Mouse (Mus musculus) lung, embryonic 16.5 days (tissue): ENCODE data around the gene F11r. TPM values are rescaled to one million over a fixed set of nuclear protein-coding genes. Genes with fewer than 3 reads are reported as not detected.

Experiments used
- ATAC-seq: fragments of 200-750 bp; cut with Nextera tagmentation; 2 replicates; pipeline ENCODE4 v1.8.0; 2017; ENCODE audit warnings: low read depth, mild to moderate bottlenecking, moderate library complexity
- H3K27ac ChIP-seq: fragments of 300-500 bp; sonication (generic); 2 replicates; pipeline ENCODE4 v1.5.1; 2014; ENCODE audit warnings: mild to moderate bottlenecking, control low read depth, low read length
- H3K27me3 ChIP-seq: fragments of 300-500 bp; sonication (generic); 2 replicates; pipeline ENCODE4 v1.6.1; 2014; ENCODE audit warnings: low read depth, low read length, mixed read lengths; ENCODE audit not compliant: control insufficient read depth, insufficient read depth
- H3K36me3 ChIP-seq: fragments of 300-500 bp; sonication (generic); 2 replicates; pipeline ENCODE4 v1.6.1; 2014; ENCODE audit warnings: low read length; ENCODE audit not compliant: control insufficient read depth, insufficient read depth
- H3K4me1 ChIP-seq: fragments of 300-500 bp; sonication (generic); replicated peaks from 2 replicates; pipeline ENCODE4 v1.6.1; 2014; ENCODE audit warnings: low read length, mixed read lengths; ENCODE audit not compliant: control insufficient read depth, insufficient read depth
- H3K4me2 ChIP-seq: fragments of 300-500 bp; sonication (generic); 2 replicates; pipeline ENCODE4 v1.6.1; 2014; ENCODE audit warnings: low read depth, low read length, control low read depth
- H3K4me3 ChIP-seq: fragments of 300-500 bp; sonication (generic); 2 replicates; pipeline ENCODE4 v1.5.1; 2014; ENCODE audit warnings: mild to moderate bottlenecking, low read length, control low read depth
- H3K9ac ChIP-seq: fragments of 300-500 bp; sonication (generic); 2 replicates; pipeline ENCODE4 v1.6.1; 2014; ENCODE audit warnings: low read length, control low read depth
- H3K9me3 ChIP-seq: fragments of 300-500 bp; sonication (generic); 2 replicates; pipeline ENCODE4 v1.6.1; 2016; ENCODE audit warnings: low read length; ENCODE audit not compliant: control insufficient read depth
- WGBS: fragments of 180-500 bp; shearing (Covaris S2); extraction: QIAGEN DNeasy Blood & Tissue Kit; methylation state at CpG from one replicate; pipeline ENCODE4 v1.1.7; 2014; 5-methylcytosine and 5-hydroxymethylcytosine counted together
- polyA plus RNA-seq: library from polyadenylated mRNA; unstranded; fragments of >200 nt; fragmentation: Nextera tagmentation; extraction: Ambion mirVana; gene quantifications from 2 replicates; pipeline ENCODE4 v1.2.1, GENCODE M21; 2015

F11r gene
- polyA plus RNA-seq, 1 experiment from 2014 or later, result 134 TPM

GRCm38 (mm10) chr1:171473506-171473905 lies 36.2 kb downstream of the F11r start:
- H3K36me3 ChIP-seq, result no peaks in the 10 kb centered on the region
- no peak for ATAC-seq
- peaks cover 9% of the 10 kb centered on the region; the same call in 1 of the 2 replicates for H3K4me1 ChIP-seq
- H3K9ac ChIP-seq, result no peak overlapping the region
- no peak overlapping the region for H3K4me2 ChIP-seq
- H3K4me3 ChIP-seq, result no peak overlapping the region
- no peaks in the 10 kb centered on the region for H3K9me3 ChIP-seq
- no peaks in the 10 kb centered on the region for H3K27me3 ChIP-seq
- H3K27ac ChIP-seq, result no peak overlapping the region
- 69% methylated on average over 4 of the region's 4 CpGs for WGBS

GRCm38 (mm10) chr1:171473920-171474640 lies 36.7 kb downstream of the F11r start:
- H3K4me3 ChIP-seq, result no peak overlapping the region
- H3K4me1 ChIP-seq, result peaks cover 13% of the 10 kb centered on the region; the same call in 1 of the 2 replicates
- no peak overlapping the region for H3K27ac ChIP-seq
- H3K36me3 ChIP-seq, result no peaks in the 10 kb centered on the region
- H3K9ac ChIP-seq, result no peak overlapping the region
- H3K9me3 ChIP-seq, result no peaks in the 10 kb centered on the region
- 51% methylated on average over 9 of the region's 9 CpGs for WGBS
- no peaks in the 10 kb centered on the region for H3K27me3 ChIP-seq
- ATAC-seq, result no peak
- H3K4me2 ChIP-seq, result no peak overlapping the region

GRCm38 (mm10) chr1:171477123-171477522 lies 39.8 kb downstream of the F11r start:
- 51% methylated on average over 8 of the region's 8 CpGs for WGBS
- Histone ChIP-seq H3K27me3 (no peaks in the 10 kb centered on the region), H3K4me1 (peaks cover 6% of the 10 kb centered on the region; the same call in 1 of the 2 replicates), H3K9ac (no peak overlapping the region), H3K9me3 (no peaks in the 10 kb centered on the region), H3K36me3 (no peaks in the 10 kb centered on the region), H3K4me2 (no peak overlapping the region), H3K4me3 (no peak overlapping the region), H3K27ac (peak overlapping the region; percentile 88; the same call in 1 of the 2 replicates)
- ATAC-seq, result no peak

GRCm38 (mm10) chr1:171477758-171478545 lies 40.6 kb downstream of the F11r start:
- peak overlapping the region; percentile 51 for H3K9ac ChIP-seq
- peak overlapping the region; percentile 88 for H3K27ac ChIP-seq
- no peaks in the 10 kb centered on the region for H3K27me3 ChIP-seq
- peaks cover 3% of the 10 kb centered on the region for H3K9me3 ChIP-seq
- peak; percentile 96 for ATAC-seq
- 37% methylated on average over 27 of the region's 27 CpGs for WGBS
- H3K4me1 ChIP-seq, result peaks cover 6% of the 10 kb centered on the region; the same call in 1 of the 2 replicates
- H3K4me3 ChIP-seq, result peak overlapping the region; percentile 35
- peak overlapping the region; percentile 46 for H3K4me2 ChIP-seq
- no peaks in the 10 kb centered on the region for H3K36me3 ChIP-seq

GRCm38 (mm10) chr1:171478968-171479367 lies 41.6 kb downstream of the F11r start:
- peaks cover 7% of the 10 kb centered on the region for H3K9me3 ChIP-seq
- peak overlapping the region; percentile 46; the same call in 1 of the 2 replicates for H3K4me2 ChIP-seq
- H3K36me3 ChIP-seq, result no peaks in the 10 kb centered on the region
- ATAC-seq, result peak; percentile 58
- no peak overlapping the region for H3K9ac ChIP-seq
- H3K4me1 ChIP-seq, result peaks cover 6% of the 10 kb centered on the region; the same call in 1 of the 2 replicates
- 40% methylated on average over 2 of the region's 2 CpGs for WGBS
- no peaks in the 10 kb centered on the region for H3K27me3 ChIP-seq
- no peak overlapping the region for H3K4me3 ChIP-seq
- peak overlapping the region; percentile 88 for H3K27ac ChIP-seq

DNA sequence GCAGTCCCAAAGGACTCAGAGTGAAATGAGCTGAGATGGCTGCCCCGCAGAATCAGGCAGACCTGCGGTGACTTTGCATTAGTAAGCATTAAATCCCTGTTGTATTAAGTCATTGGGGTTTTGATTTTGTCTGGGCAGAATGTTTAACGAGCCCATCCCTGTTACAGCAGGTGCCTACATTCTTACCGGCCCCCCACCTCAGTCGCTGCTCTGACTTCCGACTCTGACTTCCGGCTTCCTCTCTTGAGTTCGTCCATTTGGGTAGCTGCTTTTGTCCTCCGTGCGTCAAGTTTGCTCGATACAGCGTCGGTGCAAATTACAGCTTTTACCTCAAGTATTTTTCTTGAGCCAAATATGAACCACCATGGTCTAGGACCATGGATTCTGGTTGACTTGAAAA lies 56.9 kb downstream of the F11r start:
- 92% methylated on average over 13 of the region's 13 CpGs for WGBS
- no peak overlapping the region for H3K9ac ChIP-seq
- ATAC-seq, result no peak

GRCm38 (mm10) chr1:171495371-171495770 lies 58.0 kb downstream of the F11r start:
- no peak overlapping the region for H3K9ac ChIP-seq
- H3K27me3 ChIP-seq, result no peaks in the 10 kb centered on the region
- H3K4me2 ChIP-seq, result no peak overlapping the region
- no peaks in the 10 kb centered on the region for H3K4me1 ChIP-seq
- no peak overlapping the region for H3K27ac ChIP-seq
- peaks cover 9% of the 10 kb centered on the region; the same call in 1 of the 2 replicates for H3K9me3 ChIP-seq
- H3K36me3 ChIP-seq, result no peaks in the 10 kb centered on the region
- H3K4me3 ChIP-seq, result no peak overlapping the region
- no peak for ATAC-seq
- 83% methylated on average over 6 of the region's 6 CpGs for WGBS

More for the DNA sequence above, 56.9 kb downstream of the F11r start:
- H3K36me3 ChIP-seq, result no peaks in the 10 kb centered on the region
- H3K4me2 ChIP-seq, result no peak overlapping the region
- no peaks in the 10 kb centered on the region for H3K27me3 ChIP-seq
- H3K9me3 ChIP-seq, result peaks cover 13% of the 10 kb centered on the region; the same call in 1 of the 2 replicates
- H3K4me3 ChIP-seq, result no peak overlapping the region
- no peaks in the 10 kb centered on the region for H3K4me1 ChIP-seq
- H3K27ac ChIP-seq, result no peak overlapping the region

DNA sequence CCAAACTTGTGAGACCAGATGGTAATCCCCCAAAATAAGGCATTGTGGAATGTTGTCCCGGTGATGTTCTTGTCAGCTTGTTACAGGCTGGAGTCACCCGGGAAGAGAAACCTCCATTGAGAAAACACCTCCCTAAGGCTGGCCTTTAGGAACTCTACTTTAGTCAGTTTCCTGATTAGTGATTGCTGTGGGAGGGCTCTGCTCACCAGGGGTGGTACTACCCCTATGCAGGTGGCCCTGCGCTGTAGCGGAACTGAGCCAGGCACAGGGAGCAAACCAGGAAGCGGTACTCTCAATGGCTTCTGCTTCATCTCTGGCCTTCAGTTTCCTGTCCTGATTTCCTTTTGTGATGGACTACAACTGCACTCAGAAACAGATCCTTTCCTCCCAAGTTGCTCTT lies 62.5 kb downstream of the F11r start:
- WGBS, result 76% methylated on average over 5 of the region's 5 CpGs
- no peaks in the 10 kb centered on the region for H3K36me3 ChIP-seq
- no peak overlapping the region for H3K27ac ChIP-seq
- H3K9ac ChIP-seq, result no peak overlapping the region
- H3K27me3 ChIP-seq, result no peaks in the 10 kb centered on the region
- H3K4me2 ChIP-seq, result no peak overlapping the region
- ATAC-seq, result no peak
- 0 out of 2 replicates have a peak, but pooled peaks cover 4% of the 10 kb centered on the region for H3K9me3 ChIP-seq
- peaks cover 5% of the 10 kb centered on the region; the same call in 1 of the 2 replicates for H3K4me1 ChIP-seq
- no peak overlapping the region for H3K4me3 ChIP-seq

DNA sequence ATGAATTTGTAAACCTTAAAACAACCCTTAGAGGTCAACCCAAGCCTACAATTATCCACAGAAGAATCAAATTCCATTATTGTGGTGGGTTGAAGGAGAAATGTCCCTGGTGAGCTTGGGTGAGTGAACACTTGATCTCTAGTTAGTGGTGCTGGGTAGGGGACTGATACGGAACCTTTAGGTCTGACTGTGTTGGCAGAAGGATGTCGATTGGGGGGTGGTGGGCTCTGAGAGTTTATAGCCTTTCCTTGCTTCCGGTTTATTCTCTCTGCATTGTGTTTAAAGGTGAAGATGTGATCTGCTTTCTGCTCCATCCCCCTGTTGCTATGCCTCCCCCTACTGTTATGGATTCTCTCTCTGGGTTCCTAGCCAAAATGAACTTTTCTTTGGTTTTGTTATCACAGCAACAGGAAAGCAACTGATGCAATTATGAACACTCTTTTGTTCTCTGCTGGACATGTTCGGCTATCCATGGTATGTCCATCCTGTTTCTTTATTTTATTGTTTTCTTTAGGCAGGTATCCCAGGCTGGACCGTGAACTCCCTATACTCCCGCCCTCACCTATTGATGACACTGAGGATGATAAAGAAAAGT lies 63.8 kb downstream of the F11r start:
- Histone ChIP-seq H3K4me1 (peaks cover 5% of the 10 kb centered on the region; the same call in 1 of the 2 replicates), H3K4me3 (no peak overlapping the region), H3K9ac (no peak overlapping the region), H3K27me3 (no peaks in the 10 kb centered on the region), H3K4me2 (no peak overlapping the region), H3K36me3 (no peaks in the 10 kb centered on the region), H3K9me3 (0 out of 2 replicates have a peak, but pooled peaks cover 4% of the 10 kb centered on the region), H3K27ac (no peak overlapping the region)
- ATAC-seq, result no peak
- 52% methylated on average over 6 of the region's 6 CpGs for WGBS
